Mouse (Mus musculus) midbrain, embryonic 16.5 days (tissue): ENCODE results near the gene Rplp1. TPM values are rescaled to one million over a fixed set of nuclear protein-coding genes. Genes with fewer than 3 reads are reported as not detected.

Source experiments
- ATAC-seq: fragments of 200-750 bp; cut with Nextera tagmentation; 2 replicates; pipeline ENCODE4 v1.8.0; 2017; ENCODE audit warnings: moderate TSS enrichment
- H3K27ac ChIP-seq: fragments of 300-500 bp; sonication (generic); 2 replicates; pipeline ENCODE4 v1.5.1; 2014; ENCODE audit warnings: mild to moderate bottlenecking, low read length, mixed read lengths
- H3K27me3 ChIP-seq: fragments of 300-500 bp; sonication (generic); 2 replicates; pipeline ENCODE4 v1.6.1; 2014; ENCODE audit warnings: low read depth, low read length, mixed read lengths; ENCODE audit not compliant: control insufficient read depth, insufficient read depth
- H3K36me3 ChIP-seq: fragments of 300-500 bp; sonication (generic); 2 replicates; pipeline ENCODE4 v1.6.1; 2014; ENCODE audit warnings: mild to moderate bottlenecking, low read length, moderate library complexity, mixed read lengths; ENCODE audit not compliant: control insufficient read depth, insufficient read depth
- H3K4me1 ChIP-seq: fragments of 300-500 bp; sonication (generic); 2 replicates; pipeline ENCODE4 v1.6.1; 2014; ENCODE audit warnings: mild to moderate bottlenecking, low read length, mixed read lengths; ENCODE audit not compliant: control insufficient read depth, insufficient read depth
- H3K4me2 ChIP-seq: fragments of 300-500 bp; sonication (generic); 2 replicates; pipeline ENCODE4 v1.6.1; 2014; ENCODE audit warnings: mild to moderate bottlenecking, low read length, mixed read lengths
- H3K4me3 ChIP-seq: fragments of 300-500 bp; sonication (generic); 2 replicates; pipeline ENCODE4 v1.5.1; 2014; ENCODE audit warnings: low read depth, mild to moderate bottlenecking, low read length, moderate library complexity, mixed read lengths
- H3K9ac ChIP-seq: fragments of 300-500 bp; sonication (generic); 2 replicates; pipeline ENCODE4 v1.6.1; 2014; ENCODE audit warnings: low read depth, low read length, mixed read lengths
- H3K9me3 ChIP-seq: fragments of 300-500 bp; sonication (generic); replicated peaks from 2 replicates; pipeline ENCODE4 v1.6.1; 2014; ENCODE audit warnings: mild to moderate bottlenecking, low read length, mixed read lengths; ENCODE audit not compliant: control insufficient read depth, poor library complexity, severe bottlenecking
- WGBS: fragments of 180-500 bp; shearing (Covaris S2); extraction: QIAGEN DNeasy Blood & Tissue Kit; methylation state at CpG from one replicate; pipeline ENCODE4 v1.1.7; 2014; 5-methylcytosine and 5-hydroxymethylcytosine counted together
- polyA plus RNA-seq: library from polyadenylated mRNA; unstranded; fragments of >200 nt; fragmentation: Nextera tagmentation; extraction: Ambion mirVana; gene quantifications from 2 replicates; pipeline ENCODE4 v1.2.1, GENCODE M21; 2015

Gene Rplp1
- polyA plus RNA-seq, result 818 and 819 TPM in 2 replicates

- Histone ChIP-seq H3K9me3 (no peaks in the 10 kb centered on the region), H3K4me1 (peaks cover 16% of the 10 kb centered on the region), H3K27me3 (no peaks in the 10 kb centered on the region), H3K4me2 (peak within 1 kb of the TSS; percentile 88), H3K4me3 (peak within 1 kb of the TSS; percentile 87), H3K9ac (peak within 1 kb of the TSS; percentile 84), H3K36me3 (peaks cover 11% of the 10 kb centered on the region), H3K27ac (peak within 1 kb of the TSS; percentile 90)
- WGBS, result under 1% methylated on average over 61 of the region's 70 CpGs
- peak; percentile 96 for ATAC-seq
These were observed at the start of gene Rplp1 for GRCm38 (mm10) chr9:61914203-61914916. Rplp1 (minus strand) TSS chr9:61914542.

DNA sequence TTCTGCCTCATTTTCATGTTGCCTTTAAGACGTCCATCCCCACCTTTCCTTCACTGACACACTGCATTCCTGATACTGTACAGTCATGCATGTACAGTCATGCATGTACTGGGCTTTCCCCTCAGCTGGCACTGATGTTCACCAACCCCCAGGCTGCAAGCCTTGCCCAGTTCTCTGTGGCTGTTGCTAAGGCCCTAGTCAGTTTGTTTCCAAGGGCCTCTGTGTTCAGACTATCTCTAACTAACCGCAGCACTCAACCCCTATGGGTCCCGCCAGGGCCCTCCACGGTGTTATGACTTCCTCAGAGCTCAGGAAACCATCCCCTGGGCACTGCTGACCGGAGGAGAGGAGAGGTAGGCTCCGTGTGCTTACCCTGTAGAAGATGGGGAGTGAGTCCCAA is 49.0 kb upstream of the Rplp1 start:
- no peak overlapping the region for H3K9ac ChIP-seq
- no peak overlapping the region for H3K4me2 ChIP-seq
- no peaks in the 10 kb centered on the region for H3K36me3 ChIP-seq
- no peak overlapping the region for H3K27ac ChIP-seq
- ATAC-seq, result no peak
- H3K4me1 ChIP-seq, result no peaks in the 10 kb centered on the region
- no peaks in the 10 kb centered on the region for H3K27me3 ChIP-seq
- 75% methylated on average over 6 of the region's 6 CpGs for WGBS
- H3K9me3 ChIP-seq, result no peaks in the 10 kb centered on the region
- H3K4me3 ChIP-seq, result no peak overlapping the region

DNA sequence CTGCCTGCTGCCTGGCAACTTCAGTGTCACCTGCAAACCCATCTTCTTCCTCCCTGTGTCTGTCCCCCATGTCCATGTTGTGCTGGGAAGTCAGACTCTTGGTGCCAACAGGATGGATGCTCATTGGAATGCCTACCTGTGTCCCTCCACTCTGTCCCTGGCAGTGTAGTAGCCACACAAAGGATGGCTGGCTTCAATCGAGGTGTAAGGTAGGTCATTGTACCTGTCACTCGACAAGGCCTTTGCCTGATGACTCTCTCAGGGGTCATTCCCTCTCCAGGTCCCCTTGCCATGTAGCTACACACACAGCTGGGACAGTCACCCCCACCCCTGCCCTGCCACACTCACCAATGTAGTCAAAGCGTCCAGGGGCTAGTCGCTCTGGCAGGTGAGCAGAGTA is 46.8 kb upstream of the Rplp1 start:
- Histone ChIP-seq H3K36me3 (no peaks in the 10 kb centered on the region), H3K9ac (no peak overlapping the region), H3K4me2 (no peak overlapping the region), H3K4me3 (no peak overlapping the region), H3K9me3 (no peaks in the 10 kb centered on the region), H3K4me1 (no peaks in the 10 kb centered on the region), H3K27me3 (no peaks in the 10 kb centered on the region), H3K27ac (no peak overlapping the region)
- no peak for ATAC-seq
- 84% methylated on average over 4 of the region's 4 CpGs for WGBS

DNA sequence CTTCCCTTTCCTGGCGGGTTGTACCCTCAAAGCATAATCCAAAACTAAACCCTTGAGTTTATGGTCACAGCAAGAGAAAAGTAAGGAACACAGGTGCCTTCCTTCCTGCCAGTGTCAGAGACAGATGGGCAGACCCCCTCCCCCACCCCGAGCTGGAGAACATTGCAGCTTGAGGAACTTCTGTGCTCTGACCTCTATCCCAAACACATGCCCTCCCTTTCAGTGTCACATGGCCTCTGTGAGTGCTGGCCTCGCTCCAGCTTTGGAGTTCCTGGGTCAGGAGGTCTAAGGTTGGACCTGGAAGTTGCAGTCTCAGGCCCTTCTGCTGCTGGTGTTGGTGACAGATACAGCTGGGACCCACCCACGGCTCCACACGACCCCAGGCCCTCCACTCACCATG is 46.4 kb upstream of the Rplp1 start:
- H3K9me3 ChIP-seq, result no peaks in the 10 kb centered on the region
- H3K27ac ChIP-seq, result no peak overlapping the region
- H3K4me3 ChIP-seq, result no peak overlapping the region
- WGBS, result 68% methylated on average over 5 of the region's 5 CpGs
- no peaks in the 10 kb centered on the region for H3K36me3 ChIP-seq
- H3K9ac ChIP-seq, result no peak overlapping the region
- no peak overlapping the region for H3K4me2 ChIP-seq
- no peaks in the 10 kb centered on the region for H3K4me1 ChIP-seq
- ATAC-seq, result no peak
- no peaks in the 10 kb centered on the region for H3K27me3 ChIP-seq

- H3K27ac ChIP-seq, result no peak overlapping the region
- H3K4me1 ChIP-seq, result no peaks in the 10 kb centered on the region
- no peak for ATAC-seq
- no peak overlapping the region for H3K4me3 ChIP-seq
- H3K9me3 ChIP-seq, result no peaks in the 10 kb centered on the region
- H3K36me3 ChIP-seq, result no peaks in the 10 kb centered on the region
- 100% methylated on average over 1 of the region's 1 CpGs for WGBS
- H3K4me2 ChIP-seq, result no peak overlapping the region
- H3K27me3 ChIP-seq, result no peaks in the 10 kb centered on the region
- H3K9ac ChIP-seq, result no peak overlapping the region
These were observed 45.7 kb upstream of the Rplp1 start for GRCm38 (mm10) chr9:61959921-61960569.

GRCm38 (mm10) chr9:61954707-61955106 is 40.4 kb upstream of the Rplp1 start:
- H3K9me3 ChIP-seq, result no peaks in the 10 kb centered on the region
- H3K9ac ChIP-seq, result no peak overlapping the region
- no peaks in the 10 kb centered on the region for H3K36me3 ChIP-seq
- H3K4me2 ChIP-seq, result no peak overlapping the region
- H3K27me3 ChIP-seq, result no peaks in the 10 kb centered on the region
- H3K4me1 ChIP-seq, result no peaks in the 10 kb centered on the region
- H3K4me3 ChIP-seq, result no peak overlapping the region
- H3K27ac ChIP-seq, result no peak overlapping the region
- no peak for ATAC-seq

GRCm38 (mm10) chr9:61952241-61952640 is 37.9 kb upstream of the Rplp1 start:
- no peak overlapping the region for H3K9ac ChIP-seq
- H3K4me1 ChIP-seq, result peaks cover 9% of the 10 kb centered on the region
- no peak overlapping the region for H3K4me3 ChIP-seq
- no peak for ATAC-seq
- no peaks in the 10 kb centered on the region for H3K9me3 ChIP-seq
- WGBS, result 52% methylated on average over 7 of the region's 7 CpGs
- H3K4me2 ChIP-seq, result no peak overlapping the region
- H3K36me3 ChIP-seq, result no peaks in the 10 kb centered on the region
- H3K27ac ChIP-seq, result no peak overlapping the region
- H3K27me3 ChIP-seq, result no peaks in the 10 kb centered on the region

GRCm38 (mm10) chr9:61947402-61948346 is 33.3 kb upstream of the Rplp1 start:
- WGBS, result 4% methylated on average over 24 of the region's 24 CpGs

More at GRCm38 (mm10) chr9:61947402-61948346, 33.3 kb upstream of the Rplp1 start:
- Histone ChIP-seq H3K36me3 (no peaks in the 10 kb centered on the region), H3K9me3 (no peaks in the 10 kb centered on the region), H3K4me2 (peak overlapping the region; percentile 100), H3K27ac (peak overlapping the region; percentile 63; the same call in 1 of the 2 replicates), H3K4me1 (peaks cover 12% of the 10 kb centered on the region), H3K4me3 (peak overlapping the region; percentile 61), H3K9ac (peak overlapping the region; percentile 62), H3K27me3 (no peaks in the 10 kb centered on the region)
- peak; percentile 87 for ATAC-seq
